Mouse (Mus musculus): ENCODE measurements around the gene Nkd1.

DNA sequence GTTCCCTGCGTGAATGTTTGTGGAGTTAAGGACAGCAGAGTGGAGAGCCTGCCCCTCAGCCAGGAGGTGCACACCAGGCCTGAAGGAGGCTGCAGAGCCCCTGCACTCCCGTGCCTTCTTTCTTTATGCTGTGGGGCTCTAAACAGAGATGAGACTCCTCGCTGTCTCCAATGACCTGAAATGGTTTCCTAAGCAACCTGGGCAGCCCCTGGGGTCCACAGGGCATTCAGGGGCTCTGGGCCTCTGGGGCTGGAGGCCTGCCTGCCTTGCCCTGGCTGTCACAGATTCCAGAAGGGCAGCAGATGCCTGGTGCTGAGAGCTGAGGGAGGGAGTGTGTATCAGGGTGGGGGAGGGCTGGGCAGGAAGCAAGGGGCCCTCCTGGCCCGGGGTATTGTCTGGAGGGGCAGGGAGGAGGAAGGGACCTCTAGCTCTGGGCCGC, 32.7 kb upstream of the Nkd1 start:
- TF ChIP-seq ZNF384 (IDR thresholded peaks at IDR 0.05; ENCODE audit: low read depth, low read length) (no peak), MAFK (IDR thresholded peaks at IDR 0.05; ENCODE audit: insufficient read depth, low read depth, low read length) (no peak), ZC3H11A (IDR thresholded peaks at IDR 0.05; ENCODE audit: borderline replicate concordance, low read depth, low read length) (no peak), CHD2 (IDR thresholded peaks at IDR 0.05; ENCODE audit: low read depth, low read length) (no peak), HCFC1 (IDR thresholded peaks at IDR 0.05; ENCODE audit: borderline replicate concordance, insufficient read depth, low read length) (no peak)
